Mouse (Mus musculus): ENCODE data around the gene Slc35a1. TPM values are rescaled to one million over a fixed set of nuclear protein-coding genes. Genes with fewer than 3 reads are reported as not detected.

The Slc35a1 gene
- polyA plus RNA-seq, 1 experiment from 2014 or later: 49.7 TPM

Other genes with a start within 250 kb of the Slc35a1 start
- 150 and 151 TPM in 2 replicates for gene Akirin2, start 136.5 kb downstream of the Slc35a1 start, polyA plus RNA-seq (2016; fragmentation: Nextera tagmentation; extraction: Ambion mirVana)
- 92.7 and 101 TPM in 2 replicates for gene Orc3, start 72.5 kb downstream of the Slc35a1 start, polyA plus RNA-seq (2016; fragmentation: Nextera tagmentation; extraction: Ambion mirVana)
- gene Rars2, start 72.5 kb downstream of the Slc35a1 start, polyA plus RNA-seq (2016; fragmentation: Nextera tagmentation; extraction: Ambion mirVana): 63.5 and 67.8 TPM in 2 replicates
- gene Cfap206, start 42.8 kb upstream of the Slc35a1 start, polyA plus RNA-seq (2016; fragmentation: Nextera tagmentation; extraction: Ambion mirVana): 0.73 and 0.74 TPM in 2 replicates
- not detected in 2 replicates for gene Gm136, start 68.8 kb upstream of the Slc35a1 start, polyA plus RNA-seq (2016; fragmentation: Nextera tagmentation; extraction: Ambion mirVana)
- gene Smim8, start 91.0 kb upstream of the Slc35a1 start, polyA plus RNA-seq (2016; fragmentation: Nextera tagmentation; extraction: Ambion mirVana): 42.3 and 43.5 TPM in 2 replicates
- 32.6 and 34.7 TPM in 2 replicates for gene Zfp292, start 195.5 kb upstream of the Slc35a1 start, polyA plus RNA-seq (2016; fragmentation: Nextera tagmentation; extraction: Ambion mirVana)
- gene Cga, start 206.3 kb upstream of the Slc35a1 start, polyA plus RNA-seq (2016; fragmentation: Nextera tagmentation; extraction: Ambion mirVana): not detected in 2 replicates

All from neural tube, embryonic 12.5 days (tissue).